Mouse (Mus musculus) mouse embryonic stem cell (cell line): ENCODE measurements around the gene Sstr2.

Experiments used
- in situ Hi-C, 2 experiments: fragments of 300-500 bp; cut with MboI; formaldehyde crosslinking; loops; 1 replicate in 1 of 2; 3 replicates in 1 of 2; pipeline ENCODE4 v1.14.3; 2019 to 2020; ENCODE audit warnings: low sequenced_read_pairs in 2 of 2, low pct_unique_long_range_greater_than_20kb in 1 of 2, mixed read lengths in 1 of 2; ENCODE audit not compliant: unreplicated experiment in 1 of 2

Gene Sstr2

GRCm38 (mm10) chr11:113618672-113619419 lies at the start of gene Sstr2:
Gene Sstr2, plus strand, starts transcription at chr11:113619342.
- in situ Hi-C loops: no loop called here

DNA sequence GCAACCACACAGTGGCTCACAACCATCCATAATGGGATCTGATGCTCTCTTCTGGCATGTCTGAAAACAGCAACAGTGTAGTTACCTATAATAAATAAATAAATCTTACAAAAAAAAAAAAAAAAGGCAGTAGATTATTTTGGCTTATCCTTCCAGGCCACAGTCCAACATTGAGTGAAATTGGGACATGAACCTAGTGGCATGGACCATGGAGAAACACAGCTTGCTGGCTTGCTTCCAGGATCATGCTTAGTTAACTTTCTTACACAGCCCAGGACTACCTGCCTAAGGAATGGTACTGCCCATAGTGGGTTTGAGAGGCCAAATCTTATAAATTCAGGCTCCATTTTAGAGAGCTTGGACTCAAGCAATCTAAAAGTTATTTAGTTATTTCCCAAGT lies 47.5 kb upstream of the Sstr2 start:
- in situ Hi-C loops: loop anchor here in 1 of 2 experiments (25.0 kb wide), 1 partner anchor 784 kb away; the partner anchor contains the start of gene Sox9

- in situ Hi-C loops: loop anchor here in 1 of 2 experiments (25.0 kb wide), 1 partner anchor 785 kb away; the partner anchor contains the start of gene Sox9
Measured at GRCm38 (mm10) chr11:113572641-113573040, 46.5 kb upstream of the Sstr2 start.

- in situ Hi-C loops: no loop called here
Measured at GRCm38 (mm10) chr11:113577221-113577620, 41.9 kb upstream of the Sstr2 start.

DNA sequence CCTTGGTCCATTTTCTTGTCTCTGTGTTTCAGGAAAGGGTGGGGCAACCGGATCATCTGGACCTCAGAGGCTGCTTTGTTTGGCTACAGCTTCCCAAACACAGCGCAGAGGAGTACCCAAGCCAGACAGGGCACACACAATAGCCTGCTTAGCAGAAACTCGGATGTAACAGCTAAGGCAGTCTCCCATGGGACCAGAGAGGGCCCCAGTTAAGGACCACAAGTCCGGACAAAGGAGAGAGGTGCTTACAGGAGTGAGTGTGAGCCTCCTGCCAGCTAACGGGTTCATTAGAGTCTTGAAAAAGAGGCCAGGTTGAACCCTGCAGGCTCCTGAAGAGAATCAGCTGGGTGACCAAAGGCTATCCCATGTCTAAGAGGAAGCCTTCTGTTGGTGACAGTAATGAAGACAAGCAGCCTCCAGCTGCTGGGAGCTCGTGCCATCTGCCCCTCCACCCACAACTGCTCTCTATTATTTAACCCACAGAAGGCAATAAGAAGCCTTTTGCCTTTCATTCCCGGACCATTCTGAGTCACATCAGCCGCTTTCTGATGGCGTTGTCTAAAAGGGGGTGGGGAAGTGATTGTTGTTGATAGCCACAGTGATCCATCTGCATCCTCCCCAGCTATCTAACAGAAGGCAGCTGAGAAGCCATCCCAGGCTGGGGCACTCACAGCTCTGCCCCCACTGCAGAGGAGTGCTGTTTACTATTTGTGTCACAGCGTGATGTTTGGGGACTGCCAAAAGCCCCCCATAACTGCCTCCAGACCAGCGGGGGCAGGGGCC lies 35.1 kb upstream of the Sstr2 start:
- in situ Hi-C loops: no loop called here

- in situ Hi-C loops: no loop called here
Measured at GRCm38 (mm10) chr11:113586423-113586822, 32.7 kb upstream of the Sstr2 start.

DNA sequence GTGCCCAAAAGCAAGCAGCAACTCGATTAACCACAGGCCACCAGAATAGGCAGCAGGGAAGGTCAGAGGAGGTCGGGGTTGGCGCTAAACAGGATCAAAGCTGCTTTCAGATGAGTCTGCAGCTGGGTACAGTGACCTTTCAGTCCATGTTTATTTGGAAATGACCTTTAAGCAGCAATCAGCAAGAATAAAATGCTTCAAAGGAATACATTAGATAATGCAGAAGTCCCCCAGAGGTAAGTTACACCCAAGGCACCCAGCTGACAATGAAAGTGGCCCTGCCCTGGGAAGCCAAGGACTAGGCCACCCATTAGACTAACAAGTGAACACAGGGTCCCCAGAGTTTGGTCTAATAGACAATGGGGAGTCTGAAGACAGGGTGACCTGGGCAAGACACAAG lies 30.2 kb upstream of the Sstr2 start:
- in situ Hi-C loops: no loop called here

- in situ Hi-C loops: no loop called here
Measured at GRCm38 (mm10) chr11:113595144-113595543, 24.0 kb upstream of the Sstr2 start.

GRCm38 (mm10) chr11:113597632-113598031 lies 21.5 kb upstream of the Sstr2 start:
- in situ Hi-C loops: no loop called here

GRCm38 (mm10) chr11:113600526-113601245 lies 18.5 kb upstream of the Sstr2 start:
- in situ Hi-C loops: loop anchor here (10.0 kb wide), 1 partner anchor 96 kb away; no protein-coding TSS in a partner anchor

DNA sequence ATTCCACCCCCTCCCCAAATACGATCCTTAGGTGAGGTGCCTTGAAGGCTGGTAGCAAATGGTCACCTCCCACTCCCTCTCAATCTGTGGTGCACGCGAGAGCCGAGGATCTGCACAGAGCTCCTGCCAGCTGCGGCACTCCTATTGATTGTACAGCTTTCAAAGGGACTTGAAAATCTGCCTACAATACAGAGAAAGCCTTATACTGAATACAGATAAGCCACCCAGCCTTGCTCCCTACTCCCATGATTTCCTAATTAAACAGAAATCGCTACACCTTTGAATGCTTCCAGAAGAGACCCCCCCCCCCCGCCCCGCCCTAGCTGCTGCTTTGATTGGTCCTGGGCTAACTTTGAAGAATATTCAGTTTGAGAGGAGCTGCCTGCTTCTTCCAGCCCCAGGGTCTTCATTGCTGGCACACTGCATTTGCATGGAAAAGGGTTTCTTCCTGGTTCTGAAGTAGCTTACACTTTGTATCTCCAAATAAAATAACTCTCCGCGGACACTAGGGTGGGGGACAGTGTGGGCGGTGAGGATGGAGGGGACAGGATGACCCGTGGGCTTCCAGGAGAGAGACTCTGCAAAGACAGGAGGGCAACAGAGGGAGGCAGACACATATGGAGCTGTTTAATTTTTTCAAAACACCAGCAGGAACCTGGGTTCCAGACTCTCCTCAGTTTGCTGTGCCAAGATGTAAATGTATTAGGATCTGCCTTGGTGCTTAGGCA lies 17.4 kb upstream of the Sstr2 start:
- in situ Hi-C loops: loop anchor here (10.0 kb wide), 1 partner anchor 97 kb away; no protein-coding TSS in a partner anchor

- in situ Hi-C loops: loop anchor here (10.0 kb wide), 1 partner anchor 103 kb away; no protein-coding TSS in a partner anchor
Measured at GRCm38 (mm10) chr11:113607556-113607955, 11.6 kb upstream of the Sstr2 start.

DNA sequence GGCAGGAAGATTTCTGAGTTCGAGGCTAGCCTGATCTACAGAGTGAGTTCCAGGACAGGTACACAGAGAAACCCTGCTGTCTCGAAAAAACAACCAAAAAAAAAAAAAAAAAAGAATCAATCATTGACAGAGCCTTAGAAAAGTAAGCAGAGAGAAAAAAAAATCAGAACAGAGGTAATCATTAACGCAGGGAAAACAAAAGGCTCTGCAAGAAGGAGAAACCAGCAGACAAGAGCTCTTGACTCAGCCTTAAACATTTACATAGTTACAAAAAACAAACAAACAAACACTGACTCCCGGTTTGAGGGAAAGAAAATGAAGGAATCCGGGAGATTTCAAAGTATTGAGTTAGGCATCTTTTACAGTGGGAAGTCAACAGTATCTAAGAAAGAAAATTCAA lies 9.6 kb upstream of the Sstr2 start:
- in situ Hi-C loops: loop anchor here (10.0 kb wide), 1 partner anchor 105 kb away; no protein-coding TSS in a partner anchor

DNA sequence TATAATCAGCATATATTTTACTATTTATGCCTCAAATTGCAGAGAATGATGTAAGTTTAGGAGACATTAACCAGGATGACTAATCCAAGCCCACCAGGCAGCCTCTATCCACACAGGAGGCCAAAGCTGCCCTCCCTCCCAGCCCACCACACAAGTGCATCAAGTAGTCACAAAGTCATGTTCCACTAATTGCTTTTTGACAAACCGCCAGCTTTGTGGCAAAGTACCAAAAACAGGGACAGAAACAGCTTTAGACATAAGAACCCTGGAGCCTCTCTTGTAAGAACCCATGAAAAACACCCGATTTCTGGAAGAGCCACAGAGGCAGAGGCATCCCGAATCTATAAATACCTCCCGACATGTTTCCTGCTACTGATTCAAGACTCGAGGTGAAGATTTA lies 8.9 kb upstream of the Sstr2 start:
- in situ Hi-C loops: no loop called here

DNA sequence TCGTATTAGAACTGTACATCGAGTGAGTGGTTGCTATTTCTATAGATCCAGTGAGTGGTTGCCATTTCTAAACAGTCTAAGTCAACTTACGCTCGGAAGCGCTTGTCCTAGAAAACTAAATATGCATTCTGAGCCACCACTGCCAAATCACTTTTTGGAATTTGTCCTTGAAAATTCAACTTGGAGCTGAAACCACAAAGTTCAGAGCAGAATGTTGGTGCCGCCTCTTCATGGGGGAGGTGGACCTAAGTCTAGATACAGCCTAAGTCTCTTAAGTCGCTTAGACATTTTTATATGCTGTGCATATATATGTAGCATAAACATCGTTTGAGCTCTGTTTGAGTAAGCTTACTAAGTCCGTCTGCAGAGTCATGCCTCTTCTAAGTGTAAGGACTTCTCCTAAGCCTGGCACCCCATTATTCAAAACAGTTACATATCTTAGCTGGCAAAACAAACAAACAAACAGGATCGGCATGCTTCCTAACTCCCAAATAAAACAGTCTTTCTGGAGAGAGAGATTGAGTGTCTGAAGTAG lies 8.0 kb upstream of the Sstr2 start:
- in situ Hi-C loops: no loop called here

GRCm38 (mm10) chr11:113611664-113612611 lies 7.2 kb upstream of the Sstr2 start:
- in situ Hi-C loops: no loop called here

- in situ Hi-C loops: no loop called here
Measured at GRCm38 (mm10) chr11:113614476-113614875, 4.7 kb upstream of the Sstr2 start.
